Mouse (Mus musculus) small intestine, adult 2 months (tissue): ENCODE data around the gene Pigc.

Experiments used
- CTCF ChIP-seq: fragments of 200-500 bp; IDR thresholded peaks from 2 replicates; pipeline ENCODE4 v1.5.1; 2012; ENCODE audit warnings: low read depth, mild to moderate bottlenecking, control low read depth, inconsistent platforms, low read length, moderate library complexity, mixed read lengths; ENCODE audit not compliant: insufficient replicate concordance, insufficient read length; ENCODE audit errors: extremely low read depth
- POLR2A ChIP-seq: fragments of 200-500 bp; IDR thresholded peaks from 2 replicates; pipeline ENCODE4 v1.6.1; 2012; ENCODE audit warnings: low read depth, mild to moderate bottlenecking, control low read depth, inconsistent platforms, low read length, moderate library complexity

- no peak for TF ChIP-seq CTCF
- TF ChIP-seq POLR2A: no peak
Measured at GRCm38 (mm10) chr1:161972233-161972632, 3.2 kb downstream of the Pigc start.
